Mouse (Mus musculus) liver, adult 2 months (tissue): ENCODE measurements at regions not wholly inside any gene's neighbourhood (a gene's known extent, or its start where the extent isn't known, plus 50 kb on each side); places are given as distances from the start of the nearest gene placed in this dataset.

ENCODE experiments used
- DNase-seq: peaks from one replicate; pipeline ENCODE4 v3.0.0-alpha.2; 2011; ENCODE audit warnings: low read depth, low spot score; ENCODE audit errors: extremely low read depth
- H3K27ac ChIP-seq: fragments of 200-500 bp; replicated peaks from 2 replicates; pipeline ENCODE4 v1.5.1; 2012; ENCODE audit warnings: low read depth, mild to moderate bottlenecking, control low read depth, inconsistent platforms, low read length; ENCODE audit not compliant: insufficient read depth
- H3K27me3 ChIP-seq: fragments of 200-500 bp; 2 replicates; pipeline ENCODE4 v1.6.1; 2012; ENCODE audit warnings: mild to moderate bottlenecking, moderate library complexity, low read length, inconsistent platforms; ENCODE audit not compliant: control insufficient read depth, insufficient read depth
- H3K36me3 ChIP-seq: fragments of 200-500 bp; 2 replicates; pipeline ENCODE4 v1.6.1; 2012; ENCODE audit warnings: low read length, inconsistent platforms; ENCODE audit not compliant: control insufficient read depth, insufficient read depth
- H3K4me1 ChIP-seq: fragments of 200-500 bp; 2 replicates; pipeline ENCODE4 v1.6.1; 2011; ENCODE audit warnings: low read length; ENCODE audit not compliant: control insufficient read depth, insufficient read depth
- H3K4me3 ChIP-seq: fragments of 200-500 bp; 2 replicates; pipeline ENCODE4 v1.5.1; 2011; ENCODE audit warnings: low read depth, mild to moderate bottlenecking, control low read depth, low read length, moderate library complexity; ENCODE audit not compliant: insufficient read depth
- H3K79me2 ChIP-seq: fragments of 200-500 bp; 2 replicates; pipeline ENCODE4 v1.6.1; 2012; ENCODE audit warnings: inconsistent platforms, mild to moderate bottlenecking, low read length, moderate library complexity; ENCODE audit not compliant: control insufficient read depth, insufficient read depth
- H3K9ac ChIP-seq: fragments of 200-500 bp; 2 replicates; pipeline ENCODE4 v1.6.1; 2012; ENCODE audit warnings: low read depth, mild to moderate bottlenecking, control low read depth, inconsistent platforms, low read length
- CTCF ChIP-seq: fragments of 200-500 bp; IDR thresholded peaks from 2 replicates; pipeline ENCODE4 v1.5.1; 2011; ENCODE audit warnings: low read depth, low read length, control low read depth
- POLR2A ChIP-seq: fragments of 200-500 bp; IDR thresholded peaks from 2 replicates; pipeline ENCODE4 v1.6.1; 2011; ENCODE audit warnings: low read length, control low read depth; ENCODE audit not compliant: insufficient read depth; ENCODE audit errors: extremely low read depth
- WGBS: fragments of 180-500 bp; shearing (Covaris S2); methylation state at CpG from one replicate; pipeline ENCODE4 v1.1.7; 2018; 5-methylcytosine and 5-hydroxymethylcytosine counted together

DNA sequence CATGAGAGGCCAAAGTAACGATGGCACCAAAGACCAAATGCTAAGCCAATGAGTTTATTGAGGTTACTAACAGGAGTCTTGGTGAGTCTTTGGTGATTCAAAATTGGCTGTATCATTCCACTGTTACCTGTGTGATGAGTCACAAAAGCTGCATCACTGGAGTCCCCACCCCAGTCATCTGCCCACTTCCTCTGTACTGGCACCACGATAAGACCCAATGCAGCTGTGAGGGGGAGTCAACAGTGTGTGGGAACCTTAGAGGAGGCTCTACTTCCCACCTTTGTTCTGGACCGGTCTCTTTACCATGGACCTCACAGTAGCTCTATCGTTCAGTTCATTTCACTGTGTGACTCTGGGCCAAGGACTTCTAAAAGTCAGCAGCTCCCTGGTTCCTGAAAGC lies 657.2 kb downstream of the Tmem114 start:
- WGBS = 81% methylated on average over 4 of the region's 4 CpGs
- Histone ChIP-seq H3K36me3 (no peaks in the 10 kb centered on the region), H3K27me3 (no peaks in the 10 kb centered on the region), H3K9ac (no peak overlapping the region), H3K79me2 (no peaks in the 10 kb centered on the region), H3K4me3 (no peak overlapping the region), H3K4me1 (no peaks in the 10 kb centered on the region), H3K27ac (no peak overlapping the region)
- TF ChIP-seq POLR2A = no peak
- no peak for TF ChIP-seq CTCF
- no peak for DNase-seq

DNA sequence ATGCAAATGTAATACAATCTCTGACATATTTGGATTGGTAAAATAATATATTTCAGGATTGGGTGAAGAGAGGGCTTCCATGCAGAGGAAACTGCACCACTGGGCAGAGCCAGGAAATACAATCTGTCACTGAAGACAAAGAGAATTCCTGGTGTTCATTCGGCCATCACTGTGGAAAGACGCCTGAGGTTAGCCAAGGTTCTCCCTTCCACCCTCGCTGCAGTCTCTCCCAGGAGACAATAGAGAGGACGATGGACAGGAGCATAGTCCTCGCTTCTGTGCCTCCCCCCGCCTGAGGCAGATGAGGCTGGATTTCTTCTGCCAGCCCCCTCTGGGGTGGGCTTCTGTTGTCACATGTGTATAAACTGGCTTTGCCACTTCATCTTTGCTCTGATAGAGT lies 660.6 kb downstream of the Tmem114 start:
- DNase-seq = no peak
- no peaks in the 10 kb centered on the region for H3K36me3 ChIP-seq
- H3K4me3 ChIP-seq = no peak overlapping the region
- no peak overlapping the region for H3K27ac ChIP-seq
- WGBS = 62% methylated on average over 6 of the region's 6 CpGs
- H3K9ac ChIP-seq = no peak overlapping the region
- no peaks in the 10 kb centered on the region for H3K4me1 ChIP-seq
- H3K27me3 ChIP-seq = no peaks in the 10 kb centered on the region
- H3K79me2 ChIP-seq = no peaks in the 10 kb centered on the region
- no peak for TF ChIP-seq CTCF
- no peak for TF ChIP-seq POLR2A

DNA sequence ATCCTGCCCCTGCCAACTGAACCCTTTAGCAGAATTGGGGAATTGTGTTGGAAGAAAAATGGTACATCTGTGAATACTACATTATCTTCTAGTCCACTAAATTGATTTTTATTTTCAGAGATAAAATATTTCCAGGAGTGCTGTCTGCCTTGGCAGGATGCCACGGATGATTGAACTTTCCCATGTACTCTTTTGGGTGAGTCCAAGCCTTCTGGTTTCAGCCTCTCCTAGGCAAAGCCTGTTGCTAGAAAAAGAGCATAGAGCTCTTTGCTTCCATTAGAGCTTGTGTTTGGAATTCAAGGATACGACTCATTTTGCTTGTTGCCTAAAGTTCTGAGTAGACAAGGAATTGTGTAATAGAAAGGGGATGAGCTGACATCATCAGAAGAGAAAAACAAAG lies 696.8 kb downstream of the Tmem114 start:
- Histone ChIP-seq H3K36me3 (no peaks in the 10 kb centered on the region), H3K27me3 (no peaks in the 10 kb centered on the region), H3K4me3 (no peak overlapping the region), H3K27ac (no peak overlapping the region), H3K79me2 (no peaks in the 10 kb centered on the region), H3K9ac (no peak overlapping the region), H3K4me1 (no peaks in the 10 kb centered on the region)
- TF ChIP-seq CTCF (no peak), POLR2A (no peak)
- DNase-seq = peak; percentile 21
- 53% methylated on average over 2 of the region's 2 CpGs for WGBS

DNA sequence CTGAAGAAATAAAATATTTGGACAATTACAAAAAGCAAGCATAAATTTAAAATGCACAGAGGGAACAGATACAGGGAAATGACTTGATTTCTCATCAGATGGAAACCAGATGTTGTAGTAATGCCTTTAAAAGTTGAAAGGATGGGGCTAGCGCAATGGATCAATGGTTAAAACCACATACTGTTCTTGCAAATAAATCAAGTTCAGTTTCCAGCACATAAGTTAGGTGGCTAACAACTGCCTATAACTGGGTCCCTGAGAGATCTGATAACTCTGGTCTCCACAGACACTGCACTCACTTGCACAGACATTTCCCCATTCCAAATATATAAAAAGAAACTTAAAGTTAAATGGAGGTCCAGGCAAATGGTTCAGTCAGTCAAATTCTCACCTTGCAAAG lies 699.7 kb downstream of the Tmem114 start:
- Histone ChIP-seq H3K36me3 (no peaks in the 10 kb centered on the region), H3K4me3 (no peak overlapping the region), H3K79me2 (no peaks in the 10 kb centered on the region), H3K9ac (no peak overlapping the region), H3K27me3 (no peaks in the 10 kb centered on the region), H3K4me1 (no peaks in the 10 kb centered on the region), H3K27ac (no peak overlapping the region)
- DNase-seq = no peak
- TF ChIP-seq CTCF (no peak), POLR2A (no peak)
- WGBS = 100% methylated on average over 1 of the region's 1 CpGs

DNA sequence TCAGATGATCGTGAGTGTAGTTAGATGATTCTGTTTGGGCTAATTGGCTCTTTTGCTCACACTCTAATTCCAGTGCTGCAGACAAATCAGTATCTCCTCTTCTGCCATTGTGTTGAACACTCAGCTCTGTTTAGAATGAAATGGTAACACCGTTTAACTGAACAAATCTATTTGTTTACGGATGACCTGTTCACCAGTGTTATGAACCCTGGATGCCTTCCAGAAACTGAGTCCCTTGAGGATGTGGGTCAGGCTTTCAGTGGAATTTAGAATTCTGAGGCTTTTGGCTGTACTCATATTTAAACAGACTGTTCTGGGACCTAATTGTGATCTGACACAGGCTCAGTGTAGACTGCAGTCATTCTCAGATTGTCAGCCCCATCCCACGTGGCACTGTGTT lies 723.5 kb downstream of the Tmem114 start:
- Histone ChIP-seq H3K27ac (no peak overlapping the region), H3K79me2 (no peaks in the 10 kb centered on the region), H3K27me3 (no peaks in the 10 kb centered on the region), H3K4me3 (no peak overlapping the region), H3K4me1 (no peaks in the 10 kb centered on the region), H3K9ac (no peak overlapping the region), H3K36me3 (no peaks in the 10 kb centered on the region)
- WGBS = 57% methylated on average over 4 of the region's 4 CpGs
- peak; percentile 11 for DNase-seq
- TF ChIP-seq CTCF (no peak), POLR2A (no peak)

DNA sequence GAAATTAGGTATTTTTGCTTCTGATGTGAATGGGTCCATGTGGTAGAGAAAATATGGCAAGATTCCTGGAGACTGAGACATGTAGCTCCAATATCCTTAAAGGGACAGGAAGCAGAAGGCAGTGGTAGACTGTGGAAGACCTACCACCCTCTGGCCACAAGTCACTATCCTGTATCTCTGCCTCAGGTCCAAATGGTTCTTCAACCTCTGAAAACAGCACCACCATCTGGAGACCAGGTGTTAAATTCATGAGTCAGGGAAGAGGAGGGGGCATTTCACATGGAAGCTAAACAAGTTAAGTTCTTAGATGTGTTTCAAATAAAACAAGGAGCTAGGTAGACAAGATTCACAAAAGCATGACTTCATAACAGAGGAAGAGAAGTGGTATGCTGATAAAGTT lies 739.5 kb downstream of the Tmem114 start:
- H3K9ac ChIP-seq = no peak overlapping the region
- no peak overlapping the region for H3K27ac ChIP-seq
- no peaks in the 10 kb centered on the region for H3K36me3 ChIP-seq
- TF ChIP-seq POLR2A (no peak), CTCF (no peak)
- no peaks in the 10 kb centered on the region for H3K27me3 ChIP-seq
- DNase-seq = no peak
- H3K4me3 ChIP-seq = no peak overlapping the region
- no peaks in the 10 kb centered on the region for H3K4me1 ChIP-seq
- H3K79me2 ChIP-seq = no peaks in the 10 kb centered on the region
